Mouse (Mus musculus) stomach, postnatal 0 days (tissue): ENCODE results near the gene Ugt2a1. TPM values are rescaled to one million over a fixed set of nuclear protein-coding genes. Genes with fewer than 3 reads are reported as not detected.
"Not testable (repeated sequence)": the region's sequence is repeated elsewhere in the genome, so short reads cannot be mapped to it uniquely, and the experiment has no call there.

Experiments used
- ATAC-seq: fragments of 200-750 bp; cut with Nextera tagmentation; 2 replicates; pipeline ENCODE4 v1.8.0; 2017; ENCODE audit not compliant: low FRiP score, low TSS enrichment
- DNase-seq: peaks from one replicate; pipeline ENCODE4 v3.0.0-alpha.2; 2016; ENCODE audit warnings: low spot score
- H3K27ac ChIP-seq: fragments of 300-500 bp; sonication (generic); replicated peaks from 2 replicates; pipeline ENCODE4 v1.5.1; 2014; ENCODE audit warnings: mild to moderate bottlenecking, control low read depth
- H3K27me3 ChIP-seq: fragments of 300-500 bp; sonication (generic); 2 replicates; pipeline ENCODE4 v1.6.1; 2014; ENCODE audit warnings: low read length; ENCODE audit not compliant: control insufficient read depth, insufficient read depth
- H3K36me3 ChIP-seq: fragments of 300-500 bp; sonication (generic); 2 replicates; pipeline ENCODE4 v1.6.1; 2014; ENCODE audit warnings: low read length, mixed read lengths; ENCODE audit not compliant: control insufficient read depth, insufficient read depth
- H3K4me1 ChIP-seq: fragments of 300-500 bp; sonication (generic); replicated peaks from 2 replicates; pipeline ENCODE4 v1.6.1; 2014; ENCODE audit warnings: antibody characterized with exemption; ENCODE audit not compliant: control insufficient read depth, insufficient read depth
- H3K4me2 ChIP-seq: fragments of 300-500 bp; sonication (generic); replicated peaks from 2 replicates; pipeline ENCODE4 v1.6.1; 2014; ENCODE audit warnings: low read depth, mild to moderate bottlenecking, control low read depth, moderate library complexity
- H3K4me3 ChIP-seq: fragments of 300-500 bp; sonication (generic); 2 replicates; pipeline ENCODE4 v1.5.1; 2014; ENCODE audit warnings: low read depth, low read length, control low read depth
- H3K9ac ChIP-seq: fragments of 300-500 bp; sonication (generic); 2 replicates; pipeline ENCODE4 v1.6.1; 2014; ENCODE audit warnings: mild to moderate bottlenecking, low read length, control low read depth, mixed read lengths
- H3K9me3 ChIP-seq: fragments of 300-500 bp; sonication (generic); 2 replicates; pipeline ENCODE4 v1.6.1; 2016; ENCODE audit warnings: low read length; ENCODE audit not compliant: control insufficient read depth
- CTCF ChIP-seq: IDR thresholded peaks from 2 replicates; pipeline ENCODE4 v1.5.1; 2016; ENCODE audit warnings: antibody characterized with exemption, low read depth, mild to moderate bottlenecking, moderate library complexity
- EP300 ChIP-seq: optimal IDR thresholded peaks from 2 replicates; pipeline ENCODE3; 2016; ENCODE audit warnings: antibody characterized with exemption
- WGBS: fragments of 180-500 bp; shearing (Covaris S2); extraction: QIAGEN DNeasy Blood & Tissue Kit; methylation state at CpG from one replicate; pipeline ENCODE4 v1.1.7; 2014; 5-methylcytosine and 5-hydroxymethylcytosine counted together
- polyA plus RNA-seq: library from polyadenylated mRNA; unstranded; fragments of >200 nt; fragmentation: Nextera tagmentation; extraction: Ambion mirVana; gene quantifications from 2 replicates; pipeline ENCODE4 v1.2.1, GENCODE M21; 2015

Ugt2a1 gene
- polyA plus RNA-seq, 1 experiment from 2014 or later = not detected

GRCm38 (mm10) chr5:87457701-87458100 is 33.0 kb downstream of the Ugt2a1 start:
- DNase-seq = no peak
- Histone ChIP-seq H3K27ac (no peak overlapping the region), H3K4me3 (no peak overlapping the region), H3K9ac (no peak overlapping the region), H3K36me3 (no peaks in the 10 kb centered on the region), H3K27me3 (no peaks in the 10 kb centered on the region), H3K4me2 (no peak overlapping the region), H3K4me1 (no peaks in the 10 kb centered on the region), H3K9me3 (no peaks in the 10 kb centered on the region)
- no peak for TF ChIP-seq CTCF
- TF ChIP-seq EP300 = no peak
- no peak for ATAC-seq

GRCm38 (mm10) chr5:87456216-87456850 is 34.3 kb downstream of the Ugt2a1 start:
- no peak for TF ChIP-seq EP300
- TF ChIP-seq CTCF = no peak
- no peak overlapping the region for H3K27ac ChIP-seq
- no peaks in the 10 kb centered on the region for H3K4me1 ChIP-seq
- no peaks in the 10 kb centered on the region for H3K36me3 ChIP-seq
- no peak overlapping the region for H3K9ac ChIP-seq
- no peak for ATAC-seq
- 80% methylated on average over 3 of the region's 3 CpGs for WGBS
- H3K9me3 ChIP-seq = no peaks in the 10 kb centered on the region
- DNase-seq = no peak
- no peaks in the 10 kb centered on the region for H3K27me3 ChIP-seq
- no peak overlapping the region for H3K4me3 ChIP-seq
- H3K4me2 ChIP-seq = no peak overlapping the region

GRCm38 (mm10) chr5:87455519-87455918 is 35.2 kb downstream of the Ugt2a1 start:
- ATAC-seq (no peak), DNase-seq (no peak)
- no peak for TF ChIP-seq EP300
- TF ChIP-seq CTCF = no peak
- Histone ChIP-seq H3K9me3 (no peaks in the 10 kb centered on the region), H3K4me1 (no peaks in the 10 kb centered on the region), H3K9ac (no peak overlapping the region), H3K36me3 (no peaks in the 10 kb centered on the region), H3K4me3 (no peak overlapping the region), H3K4me2 (no peak overlapping the region), H3K27ac (no peak overlapping the region), H3K27me3 (no peaks in the 10 kb centered on the region)

- not testable (repeated sequence) for H3K36me3 ChIP-seq
Observed at GRCm38 (mm10) chr5:87452514-87452913, 38.2 kb downstream of the Ugt2a1 start.

GRCm38 (mm10) chr5:87436264-87436663 is 54.4 kb downstream of the Ugt2a1 start:
- Histone ChIP-seq H3K36me3 (no peaks in the 10 kb centered on the region), H3K27ac (no peak overlapping the region), H3K27me3 (no peaks in the 10 kb centered on the region), H3K4me3 (no peak overlapping the region), H3K9ac (no peak overlapping the region), H3K4me1 (no peaks in the 10 kb centered on the region), H3K4me2 (no peak overlapping the region), H3K9me3 (no peaks in the 10 kb centered on the region)
- peak; percentile 32 for DNase-seq
- peak; percentile 77 for TF ChIP-seq CTCF
- TF ChIP-seq EP300 = no peak
- WGBS = 39% methylated on average over 3 of the region's 3 CpGs
- peak; percentile 56 for ATAC-seq

More at GRCm38 (mm10) chr5:87452514-87452913, 38.2 kb downstream of the Ugt2a1 start:
- H3K27me3 ChIP-seq, H3K4me3 ChIP-seq, H3K9me3 ChIP-seq, H3K27ac ChIP-seq, H3K4me1 ChIP-seq, ATAC-seq, DNase-seq, H3K9ac ChIP-seq, H3K4me2 ChIP-seq: not testable (repeated sequence)
- WGBS = 82% methylated on average over 3 of the region's 5 CpGs

- Histone ChIP-seq H3K9me3 (no peaks in the 10 kb centered on the region), H3K9ac (no peak overlapping the region), H3K27me3 (no peaks in the 10 kb centered on the region), H3K4me1 (no peaks in the 10 kb centered on the region), H3K4me2 (no peak overlapping the region), H3K36me3 (no peaks in the 10 kb centered on the region), H3K27ac (no peak overlapping the region), H3K4me3 (no peak overlapping the region)
- no peak for ATAC-seq
- DNase-seq = no peak
- WGBS = 70% methylated on average over 3 of the region's 3 CpGs
- TF ChIP-seq EP300 (no peak), CTCF (no peak)
Observed at GRCm38 (mm10) chr5:87425676-87426075, 65.0 kb downstream of the Ugt2a1 start.

- H3K27ac ChIP-seq, DNase-seq, H3K36me3 ChIP-seq, H3K9me3 ChIP-seq, H3K4me2 ChIP-seq, H3K4me1 ChIP-seq, H3K27me3 ChIP-seq, H3K9ac ChIP-seq, ATAC-seq, H3K4me3 ChIP-seq: not testable (repeated sequence)
- WGBS = 83% methylated on average over 1 of the region's 2 CpGs
Observed at GRCm38 (mm10) chr5:87424041-87424440, 66.6 kb downstream of the Ugt2a1 start, which contains the start of gene Ugt2b38. Gene Ugt2b38, minus strand, starts transcription at chr5:87424203.
